Mouse (Mus musculus) heart, adult 11 months (tissue): ENCODE results near the gene Ly6c1.
"Not testable (repeated sequence)": the region's sequence is repeated elsewhere in the genome, so short reads cannot be mapped to it uniquely, and the experiment has no call there.

Source experiments
- DNase-seq: peaks from one replicate; pipeline ENCODE4 v3.0.0; 2022

The Ly6c1 gene

DNA sequence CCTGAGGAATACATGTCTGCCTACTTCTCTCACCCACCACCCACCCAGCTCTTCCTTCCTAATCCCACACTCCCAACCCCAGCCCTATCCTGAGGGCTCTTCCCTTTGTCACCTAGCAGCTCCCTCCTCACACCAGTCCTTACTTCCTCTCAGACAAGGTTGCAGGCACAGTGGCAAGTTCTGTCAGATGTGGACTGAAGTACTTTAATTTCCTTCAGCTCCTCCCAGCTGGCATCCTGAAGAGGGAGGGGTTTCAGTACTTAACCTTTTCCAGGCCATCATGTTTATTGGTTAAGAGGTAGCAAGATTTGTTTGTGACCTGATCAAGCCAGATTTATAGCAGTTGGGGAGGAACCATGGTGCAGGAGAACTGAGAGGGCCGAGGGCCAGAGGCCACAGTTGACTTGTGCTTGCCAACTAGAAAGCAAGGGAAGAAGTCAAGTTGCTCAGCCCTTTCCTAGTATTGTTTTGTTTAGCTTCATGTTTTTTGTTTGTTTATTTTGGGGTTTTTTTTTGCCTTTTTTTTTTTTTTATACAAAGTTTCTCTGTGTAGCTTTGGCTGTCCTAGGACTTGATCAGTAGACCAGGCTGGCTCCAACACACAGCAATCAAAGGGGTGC is at the start of gene Ly6c1:
TSS of gene Ly6c1 (minus strand) at position 189 of the 620 bp plus-strand sequence.
- peak; percentile 97 for DNase-seq

DNA sequence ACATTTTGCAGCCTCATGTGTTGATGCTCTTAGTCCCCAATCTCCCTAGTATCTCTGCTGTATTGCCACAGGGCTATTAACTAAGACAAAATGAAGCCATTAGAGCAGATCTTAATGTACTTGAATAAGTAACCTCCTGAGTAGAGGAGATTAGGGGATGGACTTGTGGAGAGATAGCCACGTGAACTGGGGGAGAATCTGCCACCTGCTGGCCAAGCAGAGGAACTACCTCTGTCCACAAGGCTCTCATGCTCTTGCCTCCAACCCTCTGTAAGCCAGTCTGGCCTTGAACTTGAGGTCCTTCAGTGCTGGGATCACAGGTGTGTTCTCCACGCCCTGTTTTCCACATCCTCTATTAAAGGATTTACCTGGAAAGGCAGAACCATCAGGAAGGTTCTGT is 39.4 kb upstream of the Ly6c1 start:
- DNase-seq, result peak; percentile 89

DNA sequence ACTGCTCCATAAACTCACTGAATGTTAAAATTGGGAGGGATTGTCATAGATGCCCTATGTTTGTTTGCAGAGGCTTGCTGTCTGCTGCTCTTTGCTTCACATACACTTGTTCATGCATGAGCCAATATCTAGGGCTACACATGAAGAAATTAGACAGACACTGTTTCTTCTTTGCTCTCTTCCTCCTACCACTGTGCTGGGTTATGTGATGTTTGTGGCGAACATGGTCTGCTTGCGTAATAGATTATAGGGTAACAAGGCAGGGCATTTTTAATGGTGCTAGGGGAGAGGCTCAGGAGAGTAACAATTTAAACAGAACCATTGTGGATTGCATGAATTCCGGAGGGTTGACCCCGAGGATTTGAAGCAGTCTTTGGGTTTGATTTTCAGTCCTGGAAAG is 21.3 kb upstream of the Ly6c1 start:
- no peak for DNase-seq

DNA sequence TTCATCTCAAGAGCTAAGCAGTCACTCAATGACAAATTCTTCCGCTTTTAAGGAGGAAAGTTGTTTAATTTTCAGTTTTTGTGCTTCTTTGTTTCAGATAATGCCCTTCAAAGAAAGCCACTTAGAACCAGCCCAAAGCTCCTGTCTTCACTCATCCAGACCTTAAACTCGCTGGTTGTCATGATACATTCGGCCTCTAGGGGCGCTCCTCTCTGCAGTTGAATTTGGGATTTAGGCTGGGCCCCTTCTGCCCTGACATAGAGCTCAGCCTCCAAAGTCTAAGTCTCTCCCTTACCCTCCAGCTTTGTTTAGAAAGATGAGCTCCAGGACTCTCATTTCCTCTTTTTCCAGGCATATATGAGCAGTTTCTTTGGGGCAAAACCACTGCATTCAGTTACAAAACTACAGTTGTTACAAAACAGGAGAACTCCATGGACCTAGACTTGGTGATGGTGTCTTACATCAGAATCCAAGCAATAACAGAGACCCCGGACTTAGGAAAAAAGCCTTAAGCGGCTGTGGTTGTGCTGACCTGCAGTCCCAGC is 13.5 kb upstream of the Ly6c1 start:
- DNase-seq, result peak; percentile 93

DNA sequence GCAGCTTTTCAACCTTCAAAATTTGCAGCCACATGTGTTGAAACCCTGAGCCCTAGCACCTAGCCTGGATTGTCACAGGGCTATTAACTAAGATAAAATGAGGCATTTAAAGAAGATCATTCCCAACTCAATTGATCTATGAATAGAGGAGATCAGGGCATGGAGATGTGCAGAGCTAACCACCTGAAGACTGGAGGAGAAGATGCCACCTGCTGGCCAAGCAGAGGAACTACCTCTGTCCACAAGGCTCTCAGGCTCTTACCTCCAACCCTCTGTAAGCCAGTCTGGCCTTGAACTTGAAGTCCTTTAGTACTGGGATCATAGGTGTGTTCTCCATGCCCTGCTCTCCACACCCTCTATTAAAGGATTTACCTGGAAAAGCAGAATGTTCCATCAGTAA is 11.9 kb upstream of the Ly6c1 start:
- DNase-seq, result peak; percentile 94

DNA sequence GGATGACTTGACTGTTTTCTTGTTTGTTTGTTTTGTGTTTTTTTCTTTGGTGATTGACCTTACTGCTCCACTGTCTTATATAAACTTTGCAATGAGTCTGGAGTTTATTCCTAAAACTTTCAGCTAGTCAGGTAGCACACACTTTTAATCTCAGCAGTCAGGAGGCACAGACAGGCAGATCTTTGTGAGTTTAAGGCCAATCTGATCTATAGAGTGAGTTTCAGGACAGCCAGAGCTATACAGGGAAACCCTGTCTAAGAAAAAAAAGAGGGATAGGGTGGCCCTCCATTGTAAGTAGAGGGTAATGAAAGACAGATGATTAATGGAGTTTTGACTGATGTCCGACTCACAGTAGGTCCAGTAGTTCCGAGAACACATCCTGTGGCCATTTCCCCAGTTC is 7.4 kb upstream of the Ly6c1 start:
- peak; percentile 57 for DNase-seq

DNA sequence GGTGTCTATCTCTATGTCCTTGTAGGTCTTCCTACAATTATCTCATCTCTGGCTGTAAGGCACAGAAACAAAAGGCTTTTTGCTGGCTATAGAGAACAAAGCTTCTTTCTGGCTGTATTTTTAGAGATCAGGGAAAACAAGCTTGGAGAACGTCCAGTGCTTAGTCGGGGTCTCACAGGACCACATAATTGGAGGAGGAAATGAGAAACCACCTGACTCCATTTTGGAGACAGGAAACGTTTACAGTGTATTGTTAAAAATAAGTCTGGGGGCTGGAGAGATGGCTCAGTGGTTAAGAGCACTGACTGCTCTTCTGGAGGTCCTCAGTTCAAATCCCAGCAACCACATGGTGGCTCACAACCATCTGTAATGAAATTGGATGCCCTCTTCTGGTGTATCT is 6.8 kb upstream of the Ly6c1 start:
- peak; percentile 88 for DNase-seq

DNA sequence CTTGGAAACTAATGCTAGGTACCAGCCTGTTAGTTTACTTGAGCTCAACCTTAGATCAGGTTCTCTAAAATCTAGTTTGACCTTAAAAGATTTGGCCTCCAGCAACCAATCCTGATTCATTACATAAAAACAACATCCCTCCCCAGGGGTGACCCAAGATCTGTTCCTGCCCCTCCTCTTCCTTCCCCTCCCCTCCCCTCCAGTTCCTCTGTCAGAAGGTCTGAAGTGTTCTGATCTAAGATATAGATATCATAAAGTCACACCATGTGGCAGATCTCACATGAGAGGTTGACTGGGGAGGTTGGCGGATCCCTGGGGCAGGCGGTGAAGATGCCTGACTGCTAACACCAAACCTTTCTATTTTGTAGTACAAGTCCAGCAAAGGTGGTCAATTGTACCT is 3.8 kb upstream of the Ly6c1 start:
- DNase-seq, result peak; percentile 98

DNA sequence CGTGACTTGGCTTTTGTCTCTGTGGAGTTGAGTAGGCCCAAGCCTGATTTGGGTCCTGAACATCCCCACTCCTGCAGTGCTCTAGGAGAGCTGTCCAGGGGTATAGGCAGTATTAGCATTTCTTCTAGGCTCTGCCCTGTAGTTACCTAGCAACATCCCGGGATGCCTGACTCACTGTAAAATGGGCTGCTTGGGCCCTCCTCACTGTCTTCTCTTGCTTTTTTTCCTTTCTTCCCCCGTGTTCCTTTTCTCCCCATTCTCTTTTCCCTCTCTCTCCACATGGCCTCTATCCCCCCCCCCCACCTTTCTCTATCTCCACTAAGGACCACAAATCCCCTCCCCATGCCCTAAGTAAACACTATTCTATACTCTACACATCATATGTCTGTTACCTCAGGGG is 2.5 kb upstream of the Ly6c1 start:
- peak; percentile 86 for DNase-seq

DNA sequence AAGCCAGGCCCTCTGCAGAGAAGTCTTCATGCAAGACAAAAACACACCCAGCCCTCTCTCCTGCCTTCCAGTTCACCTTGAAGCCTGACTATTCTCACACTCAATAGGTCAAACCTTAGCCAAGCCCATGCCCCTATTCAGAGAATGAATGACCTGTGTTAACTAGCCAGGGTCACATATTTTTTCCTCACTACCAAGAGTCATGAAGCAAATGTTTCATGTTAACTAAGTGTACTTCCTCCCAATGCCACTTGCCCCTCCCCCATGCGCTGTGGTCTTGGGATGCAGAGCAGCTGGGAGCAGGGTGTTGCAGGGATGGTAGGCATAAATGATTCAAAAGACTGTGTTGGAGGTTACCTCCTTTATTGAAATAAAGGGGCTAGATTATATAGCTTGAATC is 2.0 kb upstream of the Ly6c1 start:
- DNase-seq, result peak; percentile 85

DNA sequence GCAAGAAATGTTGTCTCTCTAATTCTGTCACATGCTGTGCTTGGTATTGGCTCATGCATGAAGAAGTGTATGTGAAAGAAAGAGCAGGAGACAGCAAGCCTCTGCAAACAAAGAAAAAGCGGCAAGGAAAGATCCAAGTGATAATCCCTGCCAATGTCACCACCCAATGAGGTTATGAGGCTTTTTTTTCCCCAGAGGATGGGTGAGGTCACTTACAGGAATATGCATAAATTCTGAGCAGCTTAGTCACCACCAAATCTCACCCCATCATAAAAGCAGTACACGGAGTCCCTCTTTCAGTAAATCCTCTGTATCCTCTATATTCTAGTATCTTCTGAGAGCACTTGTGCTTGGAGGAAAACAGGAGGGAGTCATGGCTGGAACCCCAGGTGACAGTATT is 1.2 kb upstream of the Ly6c1 start:
- DNase-seq, result peak; percentile 96

DNA sequence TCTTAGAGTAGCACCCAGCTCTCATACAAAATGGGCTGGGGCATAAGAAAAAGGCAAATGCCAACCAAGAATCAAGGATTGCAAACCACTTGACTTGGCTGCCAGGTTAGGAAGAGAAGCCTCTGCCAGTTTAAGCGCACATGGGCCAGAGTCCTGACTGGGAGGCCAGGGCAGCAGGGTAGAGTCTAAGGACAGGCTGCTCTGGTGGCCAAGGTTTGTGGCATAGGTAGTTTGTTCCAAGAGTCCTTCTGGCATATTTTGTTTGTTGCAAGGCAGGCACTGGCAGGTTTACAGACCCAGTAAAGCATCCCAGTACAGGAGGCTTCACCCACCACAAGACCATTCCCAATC is 685 bp downstream of the Ly6c1 start:
- DNase-seq, result peak; percentile 86

DNA sequence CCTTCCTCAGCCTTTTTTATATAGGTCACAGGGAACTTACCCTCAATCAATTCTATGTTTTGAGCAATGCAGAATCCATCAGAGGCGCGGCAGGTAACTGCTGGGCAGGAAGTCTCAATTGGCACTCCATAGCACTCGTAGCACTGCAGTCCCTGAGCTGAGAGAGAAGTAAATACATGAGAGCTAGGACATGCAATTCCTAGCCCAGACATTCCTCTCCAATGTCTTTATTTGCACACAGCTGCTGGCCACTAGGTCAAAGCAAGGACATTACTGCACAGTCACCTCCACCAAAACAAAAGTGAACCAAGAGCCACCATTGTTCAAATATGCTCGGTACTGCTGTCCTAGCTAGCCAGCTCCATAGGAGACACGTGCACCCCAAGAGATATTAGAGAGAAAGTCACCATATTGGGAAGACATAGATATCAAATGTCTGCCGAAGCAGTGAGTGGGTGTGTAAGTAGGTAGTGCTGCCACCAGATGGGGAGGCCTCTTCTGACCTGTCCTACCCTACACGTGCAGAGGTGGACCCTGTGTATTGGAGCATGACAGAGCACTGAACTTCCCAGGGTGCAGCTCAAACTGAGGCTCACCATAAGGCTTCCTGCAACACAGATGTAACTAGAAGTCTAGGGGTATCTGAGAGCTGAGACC is 1.2 kb downstream of the Ly6c1 start:
- peak; percentile 84 for DNase-seq

DNA sequence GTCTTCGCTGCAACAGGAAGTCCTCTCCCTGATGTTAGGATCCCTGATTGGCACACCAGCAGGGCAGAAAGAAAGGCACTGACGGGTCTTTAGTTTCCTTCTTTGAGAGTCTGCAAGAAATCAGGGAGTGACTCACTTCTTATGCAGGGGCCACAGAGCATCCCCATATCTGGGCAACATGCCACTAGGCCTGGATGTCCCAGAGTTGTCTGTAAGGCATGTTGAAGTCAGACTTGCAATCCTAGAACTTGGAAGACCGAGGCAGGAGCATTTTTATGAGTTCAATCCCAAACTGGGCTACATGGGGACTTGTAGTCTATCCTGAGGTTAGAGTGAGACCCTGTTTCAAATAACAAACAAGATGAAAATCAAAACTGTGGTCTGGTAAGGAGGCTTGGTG is 3.1 kb downstream of the Ly6c1 start:
- peak; percentile 86 for DNase-seq

DNA sequence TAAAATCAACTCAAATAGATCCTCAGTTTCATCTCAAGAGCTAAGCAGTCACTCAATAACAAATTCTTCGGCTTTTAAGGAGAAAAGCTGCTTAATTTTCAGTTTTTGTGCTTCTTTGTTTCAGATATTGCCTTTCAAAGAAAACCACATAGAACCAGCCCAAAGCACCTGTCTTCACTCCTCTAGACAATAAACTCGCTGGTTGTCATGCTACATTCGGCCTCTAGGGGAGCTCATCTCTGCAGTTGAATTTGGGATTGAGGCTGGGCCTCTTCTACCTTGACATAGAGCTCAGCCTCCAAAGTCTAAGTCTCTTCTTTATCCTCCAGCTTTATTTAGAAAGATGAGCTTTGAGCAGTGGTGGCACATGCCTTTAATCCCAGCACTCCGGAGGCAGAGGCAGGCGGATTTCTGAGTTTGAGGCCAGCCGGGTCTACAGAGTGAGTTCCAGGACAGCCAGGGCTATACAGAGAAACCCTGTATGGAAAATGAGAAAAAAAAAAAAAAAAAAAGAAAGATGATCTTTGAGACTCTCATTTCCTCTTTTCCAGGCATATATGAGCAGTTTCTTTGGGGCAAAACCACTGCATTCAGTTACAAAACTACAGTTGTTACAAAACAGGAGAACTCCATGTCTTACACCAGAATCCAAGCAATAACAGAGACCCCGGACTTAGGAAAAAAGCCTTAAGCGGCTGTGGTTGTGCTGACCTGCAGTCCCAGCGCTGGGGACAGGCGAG is 27.4 kb downstream of the Ly6c1 start:
- DNase-seq, result not testable (repeated sequence)

DNA sequence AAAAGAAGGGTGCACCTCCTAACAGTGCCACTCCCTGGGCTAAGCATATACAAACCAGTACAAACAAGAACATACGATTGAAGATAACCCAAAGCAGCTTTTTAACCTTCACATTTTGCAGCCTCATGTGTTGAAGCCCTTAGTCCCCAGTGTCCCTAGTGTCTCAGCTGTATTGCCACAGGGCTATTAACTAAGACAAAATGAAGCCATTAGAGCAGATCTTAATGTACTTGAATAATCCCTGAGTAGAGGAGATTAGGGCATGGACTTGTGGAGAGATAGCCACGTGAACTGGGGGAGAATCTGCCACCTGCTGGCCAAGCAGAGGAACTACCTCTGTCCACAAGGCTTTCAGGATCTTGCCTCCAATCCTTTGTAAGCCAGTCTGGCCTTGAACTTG is 29.2 kb downstream of the Ly6c1 start:
- DNase-seq, result peak; percentile 87
